Mouse (Mus musculus) embryonic facial prominence, embryonic 14.5 days (tissue): Measurements from ENCODE around the gene St6galnac1. TPM values are rescaled to one million over a fixed set of nuclear protein-coding genes. Genes with fewer than 3 reads are reported as not detected.
A peak's percentile ranks its signal among the peaks of the same experiment; 100 is the strongest.

Source experiments
- ATAC-seq: fragments of 200-750 bp; cut with Nextera tagmentation; 2 replicates; pipeline ENCODE4 v1.8.0; 2017; ENCODE audit warnings: low read depth, moderate number of reproducible peaks, moderate TSS enrichment
- DNase-seq: peaks from one replicate; pipeline ENCODE4 v3.0.0-alpha.2; 2015; ENCODE audit warnings: low spot score
- H3K27ac ChIP-seq: fragments of 300-500 bp; sonication (generic); replicated peaks from 2 replicates; pipeline ENCODE4 v1.5.1; 2014; ENCODE audit warnings: low read depth, mild to moderate bottlenecking, low read length, moderate library complexity
- H3K27me3 ChIP-seq: fragments of 300-500 bp; sonication (generic); replicated peaks from 2 replicates; pipeline ENCODE4 v1.6.1; 2014; ENCODE audit warnings: low read length; ENCODE audit not compliant: control insufficient read depth, insufficient read depth
- H3K36me3 ChIP-seq: fragments of 300-500 bp; sonication (generic); 2 replicates; pipeline ENCODE4 v1.6.1; 2014; ENCODE audit warnings: low read length, mixed read lengths; ENCODE audit not compliant: control insufficient read depth, insufficient read depth
- H3K4me1 ChIP-seq: fragments of 300-500 bp; sonication (generic); 2 replicates; pipeline ENCODE4 v1.6.1; 2014; ENCODE audit warnings: antibody characterized with exemption, low read length; ENCODE audit not compliant: control insufficient read depth, insufficient read depth
- H3K4me2 ChIP-seq: fragments of 300-500 bp; sonication (generic); 2 replicates; pipeline ENCODE4 v1.6.1; 2014; ENCODE audit warnings: low read depth, mild to moderate bottlenecking, low read length, moderate library complexity, mixed read lengths
- H3K4me3 ChIP-seq: fragments of 300-500 bp; sonication (generic); 2 replicates; pipeline ENCODE4 v1.5.1; 2014; ENCODE audit warnings: low read depth, mild to moderate bottlenecking, low read length
- H3K9ac ChIP-seq: fragments of 300-500 bp; sonication (generic); 2 replicates; pipeline ENCODE4 v1.6.1; 2014; ENCODE audit warnings: low read depth, mild to moderate bottlenecking, low read length, moderate library complexity, mixed read lengths
- H3K9me3 ChIP-seq: fragments of 300-500 bp; sonication (generic); 2 replicates; pipeline ENCODE4 v1.6.1; 2016; ENCODE audit warnings: low read length; ENCODE audit not compliant: control insufficient read depth
- WGBS: fragments of 180-500 bp; shearing (Covaris S2); extraction: QIAGEN DNeasy Blood & Tissue Kit; methylation state at CpG from one replicate; pipeline ENCODE4 v1.1.7; 2014; 5-methylcytosine and 5-hydroxymethylcytosine counted together
- polyA plus RNA-seq: library from polyadenylated mRNA; unstranded; fragments of >200 nt; fragmentation: Nextera tagmentation; extraction: Ambion mirVana; gene quantifications from 2 replicates; pipeline ENCODE4 v1.2.1, GENCODE M21; 2014

The St6galnac1 gene
- polyA plus RNA-seq, 1 experiment from 2014 or later, result 0.11 TPM

GRCm38 (mm10) chr11:116809520-116809919 lies 34.2 kb upstream of the St6galnac1 start:
- Histone ChIP-seq H3K4me1 (peaks cover 40% of the 10 kb centered on the region), H3K4me2 (no peak overlapping the region), H3K9ac (no peak overlapping the region), H3K4me3 (no peak overlapping the region), H3K36me3 (no peaks in the 10 kb centered on the region), H3K27ac (no peak overlapping the region), H3K27me3 (no peaks in the 10 kb centered on the region), H3K9me3 (no peaks in the 10 kb centered on the region)
- ATAC-seq, result no peak
- DNase-seq, result no peak
- 84% methylated on average over 8 of the region's 8 CpGs for WGBS

DNA sequence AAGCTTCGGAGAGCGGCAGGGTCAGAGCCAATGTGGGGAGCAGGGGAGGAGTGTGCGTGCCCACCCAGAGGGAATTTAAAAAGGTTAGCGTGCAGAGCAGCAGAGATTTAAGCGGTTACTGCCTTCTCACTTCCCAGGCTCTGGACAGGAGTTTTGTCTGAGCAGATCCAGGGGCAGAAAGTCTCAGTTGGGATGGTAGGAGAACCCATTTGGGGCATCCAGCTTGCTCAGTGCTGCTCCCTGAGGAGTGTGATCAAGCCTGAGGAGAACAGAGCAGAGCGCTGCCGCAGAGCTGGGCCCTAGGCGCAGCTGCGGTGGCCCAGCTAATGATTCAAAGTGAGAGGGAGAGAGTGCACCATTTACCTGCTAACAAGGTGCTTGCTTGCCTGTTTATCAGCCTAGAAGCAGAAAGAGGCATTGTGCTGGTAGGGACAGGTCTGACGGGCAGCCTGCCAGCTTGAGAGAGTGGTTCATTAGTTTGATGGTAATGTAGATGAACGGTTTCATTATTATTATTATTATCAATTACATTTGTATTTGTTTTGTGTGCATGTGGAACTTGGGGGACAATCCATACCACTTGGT lies 33.6 kb upstream of the St6galnac1 start:
- Histone ChIP-seq H3K27ac (no peak overlapping the region), H3K4me2 (no peak overlapping the region), H3K36me3 (no peaks in the 10 kb centered on the region), H3K4me3 (no peak overlapping the region), H3K9me3 (no peaks in the 10 kb centered on the region), H3K4me1 (peaks cover 34% of the 10 kb centered on the region), H3K27me3 (no peaks in the 10 kb centered on the region), H3K9ac (no peak overlapping the region)
- no peak for DNase-seq
- no peak for ATAC-seq
- 76% methylated on average over 11 of the region's 11 CpGs for WGBS

DNA sequence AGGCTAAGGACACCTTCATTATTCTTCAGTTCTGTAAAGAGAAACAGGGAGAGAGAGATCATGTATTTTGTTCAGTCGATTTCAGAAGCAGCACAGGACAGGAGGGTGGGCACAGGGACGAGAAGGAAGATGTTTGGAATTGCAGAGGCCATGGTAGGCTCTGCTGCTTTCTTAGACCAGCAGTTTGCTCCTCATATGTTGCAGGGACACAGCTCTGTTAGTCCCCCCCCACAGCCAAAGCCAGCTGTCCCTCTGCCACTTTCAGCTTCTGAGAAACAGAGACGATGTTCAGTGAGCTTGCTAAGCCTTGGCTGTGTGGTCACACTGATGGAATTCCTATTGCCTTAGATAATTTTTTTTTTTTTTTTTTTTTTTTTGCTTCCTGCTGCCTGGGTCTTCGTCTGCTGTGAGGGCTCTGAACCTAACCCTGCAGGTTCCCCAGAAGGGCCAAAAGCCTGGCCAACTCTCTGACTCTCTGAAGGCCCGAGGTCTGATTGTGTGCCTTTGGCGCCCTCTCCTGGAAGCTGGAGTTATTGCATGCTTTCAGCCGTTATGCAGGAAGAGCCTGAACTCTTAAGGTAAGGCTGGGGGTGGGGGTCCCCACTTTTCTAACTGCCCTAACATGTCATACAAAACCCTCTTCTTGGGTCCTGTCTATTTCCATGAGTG lies 32.8 kb upstream of the St6galnac1 start:
- Histone ChIP-seq H3K36me3 (no peaks in the 10 kb centered on the region), H3K4me1 (peaks cover 26% of the 10 kb centered on the region), H3K27me3 (no peaks in the 10 kb centered on the region), H3K27ac (peak overlapping the region; percentile 55; the same call in 1 of the 2 replicates), H3K4me3 (no peak overlapping the region), H3K9me3 (no peaks in the 10 kb centered on the region), H3K9ac (peak overlapping the region; percentile 40), H3K4me2 (no peak overlapping the region)
- peak; percentile 91 for DNase-seq
- 27% methylated on average over 7 of the region's 7 CpGs for WGBS
- 0 out of 2 replicates have a peak, but pooled peaks have one; percentile 10 for ATAC-seq

DNA sequence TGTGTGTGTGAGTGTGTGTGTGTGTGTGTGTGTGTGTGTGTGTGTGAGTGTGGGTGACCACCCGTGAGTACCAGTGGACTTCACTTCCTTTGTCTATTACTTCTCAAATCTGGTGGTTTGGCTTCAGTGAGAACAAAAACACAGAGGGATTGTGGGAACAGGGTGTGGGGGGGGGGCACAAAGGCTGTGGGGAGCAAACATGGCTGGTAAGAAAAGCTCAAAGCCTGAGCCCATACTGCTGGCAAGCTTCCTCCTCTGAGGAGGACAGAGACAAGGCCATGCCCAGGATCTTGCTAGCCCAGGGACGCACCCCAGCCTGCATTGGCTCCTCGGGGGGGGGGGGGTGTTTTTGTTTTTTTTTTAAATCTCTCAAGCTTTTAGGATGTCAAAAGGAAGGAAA lies 32.2 kb upstream of the St6galnac1 start:
- Histone ChIP-seq H3K4me3 (no peak overlapping the region), H3K9me3 (no peaks in the 10 kb centered on the region), H3K36me3 (no peaks in the 10 kb centered on the region), H3K27me3 (no peaks in the 10 kb centered on the region), H3K9ac (peak overlapping the region; percentile 40), H3K4me2 (no peak overlapping the region), H3K27ac (peak overlapping the region; percentile 55; the same call in 1 of the 2 replicates), H3K4me1 (peaks cover 20% of the 10 kb centered on the region)
- no peak for ATAC-seq
- WGBS, result 68% methylated on average over 3 of the region's 3 CpGs
- DNase-seq, result no peak

GRCm38 (mm10) chr11:116807116-116807515 lies 31.8 kb upstream of the St6galnac1 start:
- H3K27me3 ChIP-seq, result no peaks in the 10 kb centered on the region
- H3K9me3 ChIP-seq, result no peaks in the 10 kb centered on the region
- 50% methylated on average over 7 of the region's 7 CpGs for WGBS
- H3K36me3 ChIP-seq, result no peaks in the 10 kb centered on the region
- DNase-seq, result peak; percentile 24
- H3K9ac ChIP-seq, result no peak overlapping the region
- ATAC-seq, result no peak
- no peak overlapping the region for H3K4me3 ChIP-seq
- H3K27ac ChIP-seq, result no peak overlapping the region
- peaks cover 17% of the 10 kb centered on the region for H3K4me1 ChIP-seq
- no peak overlapping the region for H3K4me2 ChIP-seq

DNA sequence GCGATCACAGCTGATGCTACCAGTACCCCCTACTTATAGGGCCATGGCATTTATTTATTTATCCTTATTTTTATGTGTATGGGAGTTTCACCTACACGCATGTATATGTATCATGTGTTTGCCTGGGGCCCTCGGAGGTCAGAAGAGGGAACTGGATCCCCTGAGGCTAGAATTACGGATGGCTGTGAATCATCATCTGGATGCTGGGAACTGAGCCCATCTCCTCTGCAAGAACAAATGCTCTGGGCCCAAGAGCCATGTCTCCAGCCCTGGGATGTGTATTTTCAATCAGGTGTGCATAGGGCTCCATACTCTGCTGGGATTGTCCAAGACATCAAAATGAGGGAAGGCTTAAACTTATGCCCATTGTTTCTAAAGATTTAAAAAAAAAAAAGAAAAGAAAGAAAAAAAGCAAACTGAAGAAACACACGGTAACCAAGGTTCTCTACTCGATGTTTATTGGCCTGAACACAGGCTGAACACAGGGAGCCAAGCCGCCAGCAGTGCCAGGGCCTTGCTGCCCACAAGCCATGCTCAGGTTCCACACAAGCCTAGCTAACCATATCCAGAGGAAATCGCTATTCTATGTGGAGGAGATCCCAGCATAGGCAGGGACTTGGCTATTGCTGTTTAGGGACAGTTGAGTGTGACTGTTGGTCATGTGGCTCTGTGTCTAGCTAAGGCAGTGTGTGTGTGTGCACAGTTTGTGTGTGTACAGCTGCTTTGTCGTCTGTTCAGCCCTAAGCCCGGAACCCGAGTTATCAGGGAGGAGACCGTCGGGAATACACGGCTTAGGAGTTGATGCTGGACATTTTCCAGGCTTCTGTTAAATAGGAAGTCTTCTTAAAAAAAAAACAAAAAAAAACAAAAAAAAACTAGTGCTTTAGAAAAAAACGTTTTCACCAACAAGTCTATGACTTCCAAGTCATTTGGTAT lies 31.1 kb upstream of the St6galnac1 start:
- no peak overlapping the region for H3K9ac ChIP-seq
- H3K4me3 ChIP-seq, result no peak overlapping the region
- no peaks in the 10 kb centered on the region for H3K36me3 ChIP-seq
- no peak overlapping the region for H3K4me2 ChIP-seq
- no peaks in the 10 kb centered on the region for H3K9me3 ChIP-seq
- ATAC-seq (no peak), DNase-seq (peak; percentile 59)
- no peaks in the 10 kb centered on the region for H3K27me3 ChIP-seq
- peak overlapping the region; percentile 35; the same call in 1 of the 2 replicates for H3K27ac ChIP-seq
- 60% methylated on average over 15 of the region's 15 CpGs for WGBS
- peaks cover 14% of the 10 kb centered on the region for H3K4me1 ChIP-seq

GRCm38 (mm10) chr11:116802709-116803108 lies 27.4 kb upstream of the St6galnac1 start:
- Histone ChIP-seq H3K9me3 (no peaks in the 10 kb centered on the region), H3K27ac (no peak overlapping the region), H3K27me3 (no peaks in the 10 kb centered on the region), H3K4me2 (no peak overlapping the region), H3K4me1 (peaks cover 6% of the 10 kb centered on the region; the same call in 1 of the 2 replicates), H3K36me3 (no peaks in the 10 kb centered on the region), H3K9ac (no peak overlapping the region), H3K4me3 (no peak overlapping the region)
- ATAC-seq (no peak), DNase-seq (no peak)
- 79% methylated on average over 5 of the region's 5 CpGs for WGBS

DNA sequence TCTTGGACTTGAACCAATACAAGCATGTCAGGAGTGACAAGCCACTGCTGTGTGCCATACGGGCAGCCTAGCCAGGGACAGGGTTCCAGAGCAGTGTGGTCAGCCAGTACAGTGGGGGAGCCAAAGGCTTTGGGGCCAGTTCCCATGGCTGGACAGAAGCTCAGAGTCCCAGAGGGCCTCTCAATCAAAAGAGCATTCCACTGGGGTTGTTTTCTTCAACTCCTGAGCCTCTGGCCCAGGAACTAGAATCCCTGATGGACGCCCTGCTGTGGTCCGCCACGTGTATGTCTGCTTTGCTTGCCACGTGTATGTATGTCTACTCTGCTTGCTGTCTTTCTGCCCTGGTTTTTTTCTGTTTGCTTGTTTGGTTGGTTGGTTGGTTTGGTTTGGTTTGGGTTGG lies 25.8 kb upstream of the St6galnac1 start:
- DNase-seq (no peak), ATAC-seq (no peak)
- H3K4me3 ChIP-seq, result no peak overlapping the region
- 66% methylated on average over 5 of the region's 5 CpGs for WGBS
- no peaks in the 10 kb centered on the region for H3K9me3 ChIP-seq
- no peaks in the 10 kb centered on the region for H3K27me3 ChIP-seq
- H3K9ac ChIP-seq, result no peak overlapping the region
- no peak overlapping the region for H3K27ac ChIP-seq
- H3K4me2 ChIP-seq, result no peak overlapping the region
- 0 out of 2 replicates have a peak, but pooled peaks cover under 1% of the 10 kb centered on the region for H3K4me1 ChIP-seq
- H3K36me3 ChIP-seq, result no peaks in the 10 kb centered on the region
